Mouse (Mus musculus) heart, adult 2 months (tissue): ENCODE data around the gene U2af2. TPM values are rescaled to one million over a fixed set of nuclear protein-coding genes. Genes with fewer than 3 reads are reported as not detected.

Source experiments
- DNase-seq, 2 experiments: peaks; one replicate each; pipeline ENCODE4 v3.0.0; 2021
- H3K27ac ChIP-seq: fragments of 200-600 bp; 2 replicates; pipeline ENCODE4 v1.8.1; 2022
- H3K27me3 ChIP-seq: fragments of 200-500 bp; 2 replicates; pipeline ENCODE4 v1.6.1; 2012; ENCODE audit warnings: mild to moderate bottlenecking, low read length, inconsistent platforms, mixed read lengths; ENCODE audit not compliant: control insufficient read depth, insufficient read depth
- H3K36me3 ChIP-seq: fragments of 200-500 bp; 2 replicates; pipeline ENCODE4 v1.6.1; 2012; ENCODE audit warnings: low read length, inconsistent platforms; ENCODE audit not compliant: control insufficient read depth, insufficient read depth
- H3K4me1 ChIP-seq: fragments of 200-500 bp; 2 replicates; pipeline ENCODE4 v1.6.1; 2011; ENCODE audit warnings: low read length; ENCODE audit not compliant: control insufficient read depth, insufficient read depth
- H3K4me3 ChIP-seq: fragments of 200-600 bp; 2 replicates; pipeline ENCODE4 v1.8.1; 2022
- H3K79me2 ChIP-seq: fragments of 200-500 bp; replicated peaks from 2 replicates; pipeline ENCODE4 v1.6.1; 2012; ENCODE audit warnings: mild to moderate bottlenecking, inconsistent platforms, low read length, moderate library complexity, mixed read lengths; ENCODE audit not compliant: control insufficient read depth, insufficient read depth
- H3K9ac ChIP-seq: fragments of 200-500 bp; 2 replicates; pipeline ENCODE4 v1.6.1; 2012; ENCODE audit warnings: low read depth, mild to moderate bottlenecking, control low read depth, inconsistent platforms, low read length, mixed read lengths
- CTCF ChIP-seq: fragments of 200-600 bp; IDR thresholded peaks from 2 replicates; pipeline ENCODE4 v1.8.1; 2022; ENCODE audit warnings: antibody characterized with exemption, mild to moderate bottlenecking, moderate library complexity
- EP300 ChIP-seq: fragments of 200-500 bp; IDR thresholded peaks from 2 replicates; pipeline ENCODE4 v1.6.1; 2011; ENCODE audit warnings: low read depth, low read length, control low read depth; ENCODE audit not compliant: insufficient read depth
- POLR2A ChIP-seq: fragments of 200-500 bp; IDR thresholded peaks from 2 replicates; pipeline ENCODE4 v1.6.1; 2011; ENCODE audit warnings: mild to moderate bottlenecking, low read depth, low read length, control low read depth; ENCODE audit not compliant: insufficient read depth
- WGBS: fragments of 180-500 bp; shearing (Covaris S2); methylation state at CpG from one replicate; pipeline ENCODE4 v1.1.7; 2018; 5-methylcytosine and 5-hydroxymethylcytosine counted together
- intact Hi-C: fragments of 180-260 bp; cut with DNase I; formaldehyde crosslinking; loops from one replicate; pipeline ENCODE4 v1.15.1; 2025
- polyA plus RNA-seq: library from polyadenylated mRNA; depleted of rRNA; stranded (reverse); fragments of >200 nt; gene quantifications from 2 replicates; pipeline ENCODE4 v1.2.3, GENCODE M21; 2012
- total RNA-seq, 2 experiments: library from RNA; stranded (reverse); gene quantifications; 2 replicates each; pipeline ENCODE4 v1.2.3; 2021

The U2af2 gene
- total and polyA plus RNA-seq, 3 experiments: 65.6 to 84.4 (median 68.5) TPM

DNA sequence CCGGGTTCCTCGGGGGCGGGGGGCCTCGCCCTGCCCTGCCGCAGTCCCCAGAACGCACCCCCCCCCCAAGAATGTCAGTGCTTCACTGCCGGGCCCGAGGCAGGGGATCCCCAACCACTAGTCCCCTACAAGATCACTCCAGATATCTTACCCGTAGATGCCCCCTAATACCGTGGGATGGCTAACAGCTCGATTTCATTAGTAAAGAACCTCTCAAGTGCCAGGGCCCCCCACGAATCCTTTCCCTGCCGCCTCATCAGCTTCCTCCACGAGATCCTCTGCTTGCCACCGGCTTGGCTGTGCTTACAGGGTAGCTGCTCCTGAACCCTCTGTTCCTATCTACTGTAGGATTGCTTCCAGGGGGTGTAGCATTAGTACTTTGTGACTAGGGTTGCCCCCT lies 41.3 kb upstream of the U2af2 start:
- H3K4me1 ChIP-seq: peaks cover 4% of the 10 kb centered on the region; the same call in 1 of the 2 replicates
- TF ChIP-seq POLR2A (no peak), CTCF (no peak), EP300 (no peak)
- intact Hi-C loops: loop anchor here (2.0 kb wide), 1 partner anchor 18 kb away; the partner anchor contains the start of gene Zfp784
- H3K79me2 ChIP-seq: peaks cover 1% of the 10 kb centered on the region; the same call in 1 of the 2 replicates
- H3K27me3 ChIP-seq: no peaks in the 10 kb centered on the region
- H3K9ac ChIP-seq: peak overlapping the region; percentile 85
- WGBS: 0% methylated on average over 15 of the region's 15 CpGs
- peak overlapping the region; percentile 98 for H3K27ac ChIP-seq
- no peaks in the 10 kb centered on the region for H3K36me3 ChIP-seq
- no peak for DNase-seq
- H3K4me3 ChIP-seq: peak overlapping the region; percentile 87

DNA sequence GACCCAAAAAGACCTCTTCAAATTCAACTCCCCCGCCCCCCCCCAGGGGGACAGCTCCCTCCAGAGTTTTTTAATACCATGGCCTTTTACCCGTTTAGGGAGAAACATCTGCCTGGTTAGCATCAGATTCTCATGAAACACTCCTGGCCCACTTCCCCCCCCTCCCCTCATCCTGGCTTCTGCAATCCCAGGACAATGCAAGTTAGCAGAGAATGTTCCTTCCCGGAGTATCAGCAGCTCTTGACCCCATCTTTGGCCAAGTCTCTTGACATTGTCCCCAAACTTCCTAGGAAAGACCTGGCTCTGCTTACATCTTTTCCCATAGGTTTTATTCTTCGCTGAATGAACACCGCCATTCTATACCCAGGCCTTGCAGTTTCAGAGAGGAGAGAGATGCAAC lies 40.7 kb upstream of the U2af2 start:
- Histone ChIP-seq H3K9ac (no peak overlapping the region; the same call in 1 of the 2 replicates), H3K36me3 (no peaks in the 10 kb centered on the region), H3K27ac (peak overlapping the region; percentile 98), H3K4me3 (peak overlapping the region; percentile 87), H3K79me2 (peaks cover 1% of the 10 kb centered on the region; the same call in 1 of the 2 replicates), H3K4me1 (peaks cover 4% of the 10 kb centered on the region; the same call in 1 of the 2 replicates), H3K27me3 (no peaks in the 10 kb centered on the region)
- no peak for DNase-seq
- 39% methylated on average over 5 of the region's 5 CpGs for WGBS
- no peak for TF ChIP-seq EP300
- TF ChIP-seq POLR2A: no peak
- TF ChIP-seq CTCF: no peak
- intact Hi-C loops: loop anchor here (2.0 kb wide), 1 partner anchor 18 kb away; the partner anchor contains the start of gene Zfp784

GRCm38 (mm10) chr7:5029543-5029942 lies 32.4 kb upstream of the U2af2 start:
- Histone ChIP-seq H3K9ac (no peak overlapping the region), H3K27ac (no peak overlapping the region), H3K4me3 (no peak overlapping the region), H3K27me3 (no peaks in the 10 kb centered on the region), H3K4me1 (no peaks in the 10 kb centered on the region), H3K79me2 (peaks cover 3% of the 10 kb centered on the region), H3K36me3 (no peaks in the 10 kb centered on the region)
- WGBS: 94% methylated on average over 22 of the region's 22 CpGs
- DNase-seq: no peak
- TF ChIP-seq EP300 (no peak), CTCF (no peak)
- intact Hi-C loops: no loop called here

DNA sequence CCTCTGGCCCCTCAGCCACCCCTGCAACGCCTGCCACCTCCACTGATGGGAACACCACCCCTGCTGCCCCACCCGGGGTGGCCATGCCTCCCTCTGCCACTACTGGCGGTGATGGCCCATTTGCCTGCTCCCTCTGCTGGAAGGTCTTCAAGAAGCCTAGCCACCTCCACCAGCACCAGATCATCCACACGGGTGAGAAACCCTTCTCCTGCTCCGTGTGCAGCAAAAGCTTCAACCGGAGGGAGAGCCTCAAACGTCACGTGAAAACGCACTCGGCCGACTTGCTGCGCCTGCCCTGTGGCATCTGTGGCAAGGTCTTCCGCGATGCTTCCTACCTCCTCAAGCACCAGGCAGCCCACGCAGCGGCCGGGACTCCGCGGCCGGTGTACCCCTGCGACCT lies 32.0 kb upstream of the U2af2 start:
- H3K4me3 ChIP-seq: no peak overlapping the region
- no peak for TF ChIP-seq EP300
- TF ChIP-seq CTCF: no peak
- no peak for TF ChIP-seq POLR2A
- 94% methylated on average over 21 of the region's 21 CpGs for WGBS
- H3K4me1 ChIP-seq: no peaks in the 10 kb centered on the region
- no peaks in the 10 kb centered on the region for H3K27me3 ChIP-seq
- H3K79me2 ChIP-seq: peaks cover 3% of the 10 kb centered on the region
- intact Hi-C loops: no loop called here
- no peak overlapping the region for H3K9ac ChIP-seq
- no peak overlapping the region for H3K27ac ChIP-seq
- H3K36me3 ChIP-seq: no peaks in the 10 kb centered on the region
- DNase-seq: no peak

GRCm38 (mm10) chr7:5030554-5031275 lies 31.2 kb upstream of the U2af2 start:
- TF ChIP-seq EP300 (no peak), POLR2A (no peak), CTCF (no peak)
- Histone ChIP-seq H3K27ac (no peak overlapping the region), H3K36me3 (no peaks in the 10 kb centered on the region), H3K4me3 (no peak overlapping the region), H3K4me1 (no peaks in the 10 kb centered on the region), H3K27me3 (no peaks in the 10 kb centered on the region), H3K79me2 (peaks cover 2% of the 10 kb centered on the region; the same call in 1 of the 2 replicates), H3K9ac (no peak overlapping the region)
- no peak for DNase-seq
- 89% methylated on average over 63 of the region's 63 CpGs for WGBS
- intact Hi-C loops: no loop called here

- H3K27me3 ChIP-seq: no peaks in the 10 kb centered on the region
These were observed 30.4 kb upstream of the U2af2 start for GRCm38 (mm10) chr7:5031496-5031895.

More at GRCm38 (mm10) chr7:5031496-5031895, 30.4 kb upstream of the U2af2 start:
- TF ChIP-seq EP300 (no peak), POLR2A (no peak), CTCF (no peak)
- WGBS: 87% methylated on average over 46 of the region's 46 CpGs
- H3K79me2 ChIP-seq: peaks cover 2% of the 10 kb centered on the region; the same call in 1 of the 2 replicates
- H3K4me3 ChIP-seq: no peak overlapping the region
- H3K27ac ChIP-seq: no peak overlapping the region
- intact Hi-C loops: no loop called here
- no peaks in the 10 kb centered on the region for H3K4me1 ChIP-seq
- no peak for DNase-seq
- H3K9ac ChIP-seq: no peak overlapping the region
- H3K36me3 ChIP-seq: no peaks in the 10 kb centered on the region
